Mouse (Mus musculus): ENCODE measurements at regions not wholly inside any gene's neighbourhood (a gene's known extent, or its start where the extent isn't known, plus 50 kb on each side); places are given as distances from the start of the nearest gene placed in this dataset.

DNA sequence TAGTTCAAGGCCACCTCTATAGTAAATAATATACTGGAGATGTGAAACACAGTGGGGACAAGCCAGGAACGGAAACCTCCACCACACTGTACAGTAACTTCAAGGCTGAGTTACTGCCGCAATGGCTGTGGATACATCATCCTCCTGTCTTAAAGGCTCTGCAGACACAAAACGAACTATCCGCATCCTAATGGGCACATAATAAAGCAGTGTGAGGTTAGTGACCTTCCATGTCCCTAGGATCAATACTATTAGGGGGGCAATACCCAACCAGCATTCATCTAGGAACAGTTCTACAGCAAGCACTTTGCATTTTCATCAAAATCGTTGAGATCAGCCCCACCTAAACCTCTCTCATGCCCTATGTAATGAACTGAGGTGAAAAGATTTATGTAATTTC, 142.4 kb upstream of the Zfand5 start:
- TF ChIP-seq CTCF (IDR thresholded peaks at IDR 0.05; ENCODE audit: insufficient read depth, low read depth, low read length) (no peak), POLR2A (IDR thresholded peaks at IDR 0.05; ENCODE audit: insufficient read depth, low read depth, low read length) (no peak)
